Comparison of ENCODE assay signal across 8 mouse cellular contexts in the genomic region with DNA sequence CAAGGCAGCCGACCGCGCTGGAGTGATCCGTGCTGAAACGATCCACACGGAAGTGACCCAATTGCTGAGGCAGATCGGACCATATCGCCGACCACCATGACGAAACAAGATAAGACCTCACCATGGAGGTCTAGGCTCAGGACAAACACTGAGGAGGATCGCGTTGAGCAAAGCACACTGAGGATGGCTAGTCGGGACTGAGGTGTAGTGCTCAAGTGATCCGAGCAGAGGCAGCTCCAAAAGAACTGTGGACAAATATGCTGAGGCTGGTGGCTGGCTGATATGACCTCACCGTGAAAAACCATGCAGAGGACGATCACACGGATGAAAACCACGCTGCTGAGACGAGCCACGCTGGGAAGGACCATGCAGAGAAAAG.
DNase-seq lines count a peak whose midpoint lies in the region; ATAC-seq and TF ChIP-seq lines count a peak whose summit lies in the region.

No protein-coding gene starts in this region.

- H3K4me2 ChIP-seq in heart, postnatal 0 days (ENCODE audit: low read depth, low read length), result peak overlapping the region; percentile 74
- H3K4me2 ChIP-seq in liver, embryonic 15.5 days, result peak overlapping the region; percentile 68
- H3K4me2 ChIP-seq in stomach, embryonic 14.5 days (replicated peaks; ENCODE audit: low read depth, low read length), result peak overlapping the region; percentile 54; the same call in 1 of the 2 replicates

- H3K4me1 ChIP-seq in spleen, adult 2 months (ENCODE audit: control insufficient read depth, insufficient read depth, insufficient read length), result no peaks in the 10 kb centered on the region
- peaks cover 6% of the 10 kb centered on the region for H3K4me1 ChIP-seq in cortical plate, adult 2 months (ENCODE audit: control insufficient read depth, insufficient read depth, low read length)
- H3K4me1 ChIP-seq in heart, postnatal 0 days (ENCODE audit: control insufficient read depth, insufficient read depth), result peaks cover 26% of the 10 kb centered on the region
- H3K4me1 ChIP-seq in liver, embryonic 15.5 days (replicated peaks), result peaks cover 13% of the 10 kb centered on the region; the same call in 1 of the 2 replicates
- H3K4me1 ChIP-seq in stomach, embryonic 14.5 days (ENCODE audit: control insufficient read depth, insufficient read depth, low read length), result peaks cover 25% of the 10 kb centered on the region

- peak overlapping the region; percentile 70 for H3K9ac ChIP-seq in heart, postnatal 0 days (replicated peaks; ENCODE audit: low read depth, low read length)
- peak overlapping the region; percentile 63 for H3K9ac ChIP-seq in liver, embryonic 15.5 days
- H3K9ac ChIP-seq in stomach, embryonic 14.5 days (replicated peaks; ENCODE audit: low read depth, low read length), result peak overlapping the region; percentile 71

- H3K4me3 ChIP-seq in spleen, adult 2 months (ENCODE audit: extremely low read depth, insufficient read depth, insufficient read length), result peak overlapping the region; percentile 66
- peak overlapping the region; percentile 95 for H3K4me3 ChIP-seq in cortical plate, adult 2 months (ENCODE audit: insufficient read depth, low read length)
- H3K4me3 ChIP-seq in heart, postnatal 0 days (ENCODE audit: low read depth, low read length), result peak overlapping the region; percentile 66
- peak overlapping the region; percentile 66 for H3K4me3 ChIP-seq in liver, embryonic 15.5 days (replicated peaks)
- H3K4me3 ChIP-seq in stomach, embryonic 14.5 days (ENCODE audit: low read depth, low read length), result peak overlapping the region; percentile 66

- peak overlapping the region; percentile 67 for H3K27ac ChIP-seq in spleen, adult 2 months (ENCODE audit: insufficient read depth, low read length)
- H3K27ac ChIP-seq in cortical plate, adult 2 months (ENCODE audit: insufficient read depth, low read length), result 0 out of 2 replicates have a peak overlapping the region, but pooled peaks have one; percentile 8
- peak overlapping the region; percentile 82 for H3K27ac ChIP-seq in heart, postnatal 0 days (ENCODE audit: low read depth)
- peak overlapping the region; percentile 74 for H3K27ac ChIP-seq in liver, embryonic 15.5 days (replicated peaks)
- peak overlapping the region; percentile 77 for H3K27ac ChIP-seq in stomach, embryonic 14.5 days (ENCODE audit: low read length)

- ATAC-seq in heart, postnatal 0 days (ENCODE audit: insufficient read depth, low read depth), result peak; percentile 16; the same call in 1 of the 2 replicates
- peak; percentile 47 for ATAC-seq in liver, embryonic 15.5 days (ENCODE audit: insufficient read depth)
- no peak for ATAC-seq in stomach, embryonic 14.5 days (ENCODE audit: insufficient number of reproducible peaks, insufficient read depth, low FRiP score, low read depth)

- H3K36me3 ChIP-seq in spleen, adult 2 months (ENCODE audit: control insufficient read depth, insufficient read depth, low read length), result no peaks in the 10 kb centered on the region
- peaks cover 14% of the 10 kb centered on the region for H3K36me3 ChIP-seq in heart, postnatal 0 days (replicated peaks; ENCODE audit: control insufficient read depth, insufficient read depth, low read length)
- H3K36me3 ChIP-seq in liver, embryonic 15.5 days (replicated peaks), result no peaks in the 10 kb centered on the region
- H3K36me3 ChIP-seq in stomach, embryonic 14.5 days (ENCODE audit: control insufficient read depth, insufficient read depth, low read length), result no peaks in the 10 kb centered on the region

- 50% methylated on average over 20 of the region's 20 CpGs for WGBS in spleen, adult 2 months
- 42% methylated on average over 20 of the region's 20 CpGs for WGBS in heart, postnatal 0 days
- 43% methylated on average over 20 of the region's 20 CpGs for WGBS in liver, embryonic 15.5 days (ENCODE audit: insufficient replicate concordance)
- WGBS in stomach, embryonic 14.5 days, result 56% methylated on average over 20 of the region's 20 CpGs

- H3K27me3 ChIP-seq in spleen, adult 2 months (ENCODE audit: control insufficient read depth, insufficient read depth, low read length), result no peaks in the 10 kb centered on the region
- H3K27me3 ChIP-seq in heart, postnatal 0 days (ENCODE audit: control insufficient read depth, insufficient read depth, low read length), result no peaks in the 10 kb centered on the region
- H3K27me3 ChIP-seq in liver, embryonic 15.5 days, result no peaks in the 10 kb centered on the region
- no peaks in the 10 kb centered on the region for H3K27me3 ChIP-seq in stomach, embryonic 14.5 days (ENCODE audit: control insufficient read depth, insufficient read depth, low read length)

- no peak for TF ChIP-seq CTCF in spleen, adult 2 months (IDR thresholded peaks at IDR 0.05; ENCODE audit: extremely low read depth, insufficient read depth, insufficient read length, insufficient replicate concordance)
- TF ChIP-seq CTCF in cortical plate, adult 2 months (IDR thresholded peaks at IDR 0.05; ENCODE audit: extremely low read depth, insufficient read depth, low read length), result no peak
- TF ChIP-seq CTCF in heart, postnatal 0 days (IDR thresholded peaks at IDR 0.05; ENCODE audit: low read depth), result no peak

- H3K9me3 ChIP-seq in heart, postnatal 0 days (replicated peaks; ENCODE audit: control insufficient read depth, low read length), result peaks cover 13% of the 10 kb centered on the region; the same call in 1 of the 2 replicates
- no peaks in the 10 kb centered on the region for H3K9me3 ChIP-seq in liver, embryonic 15.5 days (replicated peaks)
- peaks cover 13% of the 10 kb centered on the region; the same call in 1 of the 2 replicates for H3K9me3 ChIP-seq in stomach, embryonic 14.5 days (ENCODE audit: control insufficient read depth, low read depth, low read length)

- peak in 1 of 2 experiments; percentile 2 for DNase-seq in spleen, adult 2 months (ENCODE audit: low read depth in 1 of 2, low spot score in 2 of 2)
- no peak for DNase-seq in spleen, adult 12 weeks (ENCODE audit: low spot score)
- no peak for DNase-seq in heart, postnatal 0 days (ENCODE audit: low spot score)
- DNase-seq in thymus, postnatal 10 days (ENCODE audit: low spot score in 2 of 2), result no peak
- no peak for DNase-seq in ovary, postnatal 14 days (ENCODE audit: low spot score)

- no peak for TF ChIP-seq POLR2A in spleen, adult 2 months (IDR thresholded peaks at IDR 0.05; ENCODE audit: low read depth, low read length)
- TF ChIP-seq POLR2A in cortical plate, adult 2 months (IDR thresholded peaks at IDR 0.05; ENCODE audit: extremely low read depth, insufficient read depth, low read length), result no peak

- TF ChIP-seq EP300 in heart, postnatal 0 days (IDR thresholded peaks at IDR 0.05; ENCODE audit: low read depth), result no peak

Comparison
In these comparisons a context has a peak if more than half of its experiments do, and no peak if none do; other contexts are left out.
1. H3K27ac ChIP-seq: peak in every context shown above with its lines; median percentile 82 in heart, postnatal 0 days; 77 in stomach, embryonic 14.5 days; 74 in liver, embryonic 15.5 days; 67 in spleen, adult 2 months; 8 in cortical plate, adult 2 months.